Mouse (Mus musculus) kidney, postnatal 4 days (tissue): ENCODE data around the gene Olfr525.

Source experiments
- DNase-seq, 2 experiments: peaks; one replicate each; pipeline ENCODE4 v3.0.0; 2021; ENCODE audit warnings: mixed read lengths in 2 of 2

The Olfr525 gene

GRCm38 (mm10) chr7:140320558-140320957 is at the start of gene Olfr525:
Gene Olfr525, plus strand, starts transcription at chr7:140320858.
- DNase-seq = no peak

GRCm38 (mm10) chr7:140295746-140296145 is 24.9 kb upstream of the Olfr525 start:
- no peak for DNase-seq

- no peak for DNase-seq
These were observed 23.8 kb upstream of the Olfr525 start for GRCm38 (mm10) chr7:140296876-140297275.

- DNase-seq = no peak
These were observed 21.2 kb upstream of the Olfr525 start for GRCm38 (mm10) chr7:140299416-140299815.

GRCm38 (mm10) chr7:140319861-140320385 is 735 bp upstream of the Olfr525 start:
- DNase-seq = no peak

- DNase-seq = no peak
These were observed 477 bp downstream of the Olfr525 start for GRCm38 (mm10) chr7:140321135-140321534.

- no peak for DNase-seq
These were observed 9.2 kb downstream of the Olfr525 start for GRCm38 (mm10) chr7:140329766-140330304.

GRCm38 (mm10) chr7:140333717-140334116 is 13.1 kb downstream of the Olfr525 start, which contains the start of gene Olfr527:
Gene Olfr527, plus strand, starts transcription at chr7:140334017.
- no peak for DNase-seq

GRCm38 (mm10) chr7:140361571-140361970 is 40.9 kb downstream of the Olfr525 start, which contains the start of gene Olfr60:
Gene Olfr60, minus strand, starts transcription at chr7:140361671.
- no peak for DNase-seq

- no peak for DNase-seq
These were observed 53.6 kb downstream of the Olfr525 start for GRCm38 (mm10) chr7:140374300-140374699.

GRCm38 (mm10) chr7:140376231-140376630 is 55.6 kb downstream of the Olfr525 start, which contains the start of gene Olfr530:
Gene Olfr530, minus strand, starts transcription at chr7:140376331.
- DNase-seq = no peak

- no peak for DNase-seq
These were observed 56.3 kb downstream of the Olfr525 start for GRCm38 (mm10) chr7:140376911-140377310.
